Mouse (Mus musculus) embryo, embryonic 11 days (tissue): Measurements from ENCODE around the gene H2-M5.
"Not testable (repeated sequence)": the region's sequence is repeated elsewhere in the genome, so short reads cannot be mapped to it uniquely, and the experiment has no call there.

Source experiments
- DNase-seq: peaks from one replicate; pipeline ENCODE4 v3.0.0-alpha.2; 2015

H2-M5 gene

DNA sequence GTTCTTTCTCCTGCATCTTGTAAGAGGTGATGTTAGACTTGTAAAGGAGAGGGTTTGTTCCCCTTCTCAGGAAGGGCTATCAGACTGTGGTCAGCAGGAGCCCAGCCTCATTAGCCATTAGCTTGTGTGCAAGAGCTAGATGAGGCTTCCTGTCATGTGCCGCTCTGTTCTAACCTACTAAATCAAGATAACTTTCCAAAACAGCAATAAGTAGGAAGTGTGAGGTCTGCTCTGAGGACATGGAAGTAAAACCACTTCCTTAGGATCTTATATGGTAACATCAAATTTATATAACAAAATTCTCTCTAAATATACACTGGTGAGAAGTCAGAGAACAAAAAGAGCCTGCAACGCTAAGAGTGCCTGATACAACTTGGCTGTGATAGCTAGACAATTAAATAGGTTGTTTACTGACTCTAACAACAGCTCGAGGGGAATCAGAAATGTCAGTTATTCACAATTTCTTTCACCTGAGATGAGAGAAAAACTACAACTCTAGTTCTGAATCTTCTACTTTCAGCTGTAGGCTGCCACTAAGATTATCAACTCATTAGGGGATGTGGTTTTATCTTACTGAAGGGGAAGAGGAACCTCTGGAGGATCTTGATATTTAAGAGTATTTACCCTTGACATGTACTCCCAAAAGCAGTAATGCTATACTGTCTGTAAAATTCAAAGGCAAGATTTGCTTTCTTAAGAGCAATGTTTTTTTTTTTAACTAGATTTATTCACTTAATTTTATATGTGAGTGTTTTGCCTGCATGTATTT lies 3.2 kb upstream of the H2-M5 start:
- no peak for DNase-seq

DNA sequence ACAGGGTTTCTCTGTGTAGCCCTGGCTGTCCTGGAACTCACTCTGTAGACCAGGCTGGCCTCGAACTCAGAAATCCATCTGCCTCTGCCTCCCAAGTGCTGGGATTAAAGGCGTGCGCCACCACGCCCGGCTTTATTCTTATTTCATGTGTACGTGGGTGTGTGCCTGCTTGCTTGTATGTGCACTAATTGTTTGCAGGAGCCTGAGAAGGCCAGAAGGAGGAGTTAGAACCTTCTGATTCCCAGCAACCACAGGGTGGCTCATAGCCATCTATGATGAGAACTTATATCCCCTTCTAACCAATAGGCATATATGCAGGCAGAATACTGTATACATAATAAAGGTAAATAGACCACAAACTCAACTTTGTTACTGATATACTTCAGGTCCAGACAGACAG lies 1.3 kb upstream of the H2-M5 start:
- DNase-seq = not testable (repeated sequence)

- DNase-seq = peak; percentile 7
Measured at GRCm38 (mm10) chr17:36988475-36988874, 862 bp downstream of the H2-M5 start.

GRCm38 (mm10) chr17:36982253-36983155 lies 6.8 kb downstream of the H2-M5 start:
- DNase-seq = peak; percentile 6

- peak; percentile 47 for DNase-seq
Measured at GRCm38 (mm10) chr17:36981845-36982244, 7.5 kb downstream of the H2-M5 start.

- peak; percentile 14 for DNase-seq
Measured at GRCm38 (mm10) chr17:36981221-36981813, 8.0 kb downstream of the H2-M5 start, which contains the start of gene 2410137M14Rik. Gene 2410137M14Rik (minus strand): TSS chr17:36981237.

DNA sequence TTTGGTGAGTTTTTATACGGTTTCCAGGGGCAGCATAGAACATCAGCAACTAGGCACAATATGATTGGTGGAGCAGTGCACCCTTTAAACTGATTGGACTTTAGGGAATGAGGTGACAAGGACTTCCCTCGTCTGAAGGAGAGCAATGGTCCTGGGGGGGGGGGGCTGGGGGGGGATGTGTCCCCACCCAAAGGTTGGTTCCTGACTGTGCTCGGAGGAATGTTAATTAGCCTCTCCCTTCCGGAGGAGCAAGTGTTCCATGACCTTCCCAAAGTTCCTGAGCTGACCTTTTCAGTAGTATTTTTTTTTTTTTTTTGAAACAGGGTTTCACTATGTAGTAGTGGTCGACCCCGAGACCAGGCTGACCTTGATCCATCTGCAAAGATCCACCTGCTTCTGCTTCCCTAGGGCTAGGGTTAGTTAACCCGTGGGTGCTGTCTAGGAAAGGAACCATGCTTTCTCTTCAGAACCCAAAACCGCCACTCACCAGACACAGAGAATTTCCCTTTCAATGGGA lies 16.0 kb downstream of the H2-M5 start:
- no peak for DNase-seq

DNA sequence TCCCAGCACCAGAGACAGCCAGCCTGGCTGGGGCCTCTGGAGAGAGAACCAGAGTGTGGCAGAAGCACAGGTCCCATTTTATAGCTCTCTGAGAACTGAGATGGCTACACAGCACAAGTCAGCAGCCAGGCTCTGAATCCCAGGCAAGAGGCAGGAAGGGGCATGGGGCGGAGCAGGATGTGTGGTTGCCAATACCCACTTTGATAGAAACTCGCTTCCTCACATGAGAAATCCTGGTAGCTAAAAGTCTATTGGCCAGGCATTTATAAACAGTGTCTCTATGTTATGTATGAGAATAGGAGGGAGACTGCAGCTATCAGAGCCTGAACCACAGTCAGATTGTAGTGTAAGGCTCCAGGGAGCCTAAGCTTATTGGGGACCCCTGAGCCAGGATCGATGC lies 16.5 kb downstream of the H2-M5 start:
- no peak for DNase-seq

DNA sequence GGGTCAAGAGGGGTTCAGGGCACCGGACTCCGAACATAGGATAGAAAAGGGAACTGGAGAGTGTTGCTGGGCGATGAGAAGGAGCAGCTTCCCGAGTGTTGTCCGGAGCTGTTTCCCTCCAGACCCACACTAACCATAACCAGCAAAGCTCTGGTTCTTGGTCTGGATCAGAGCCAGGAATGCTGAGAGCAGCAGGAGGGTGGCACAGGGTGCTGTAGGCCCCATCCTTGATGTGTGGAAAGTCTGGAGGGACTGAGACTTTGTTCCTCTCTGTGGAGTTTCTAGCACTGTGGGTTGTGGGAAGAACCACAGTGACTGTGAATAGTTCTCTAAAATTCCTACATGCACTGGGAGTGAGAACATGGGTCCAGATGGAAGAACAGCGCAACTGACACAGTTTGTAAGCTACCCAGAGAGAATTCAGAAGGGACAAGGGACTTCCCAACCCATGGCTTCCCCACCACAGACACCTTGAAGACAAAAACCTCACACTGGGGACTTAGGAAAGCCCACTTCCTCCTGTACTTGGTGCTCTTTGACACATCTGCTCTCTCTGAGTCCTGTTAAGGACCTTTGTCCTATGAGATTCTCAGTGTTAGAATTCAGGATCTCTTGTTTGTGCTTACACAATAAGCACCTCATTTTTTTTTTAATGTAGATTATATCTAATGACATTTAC lies 18.0 kb downstream of the H2-M5 start:
- DNase-seq = no peak

GRCm38 (mm10) chr17:36970316-36970890 lies 18.9 kb downstream of the H2-M5 start:
- no peak for DNase-seq

DNA sequence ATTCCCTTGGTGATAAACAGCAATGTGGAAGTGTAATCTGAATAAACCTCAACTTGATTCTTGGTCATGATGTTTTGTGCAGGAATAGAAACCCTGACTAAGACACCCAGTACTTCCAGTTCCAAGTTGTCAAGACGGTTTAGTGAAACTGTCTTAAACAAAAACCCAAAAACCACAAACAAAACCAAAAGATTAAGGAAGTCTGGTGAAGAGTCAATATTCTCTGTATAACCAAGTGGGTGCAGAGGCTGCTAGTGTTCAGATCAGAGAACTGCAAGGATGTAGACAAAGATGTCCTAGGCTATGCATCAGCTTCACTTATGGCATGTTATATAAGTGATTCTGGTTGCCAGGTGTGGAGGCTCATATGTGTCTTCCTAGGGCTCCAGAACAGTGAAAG lies 22.5 kb downstream of the H2-M5 start:
- no peak for DNase-seq

- DNase-seq = no peak
Measured at GRCm38 (mm10) chr17:36961125-36961524, 28.2 kb downstream of the H2-M5 start.

GRCm38 (mm10) chr17:36958884-36959283 lies 30.5 kb downstream of the H2-M5 start:
- DNase-seq = no peak

DNA sequence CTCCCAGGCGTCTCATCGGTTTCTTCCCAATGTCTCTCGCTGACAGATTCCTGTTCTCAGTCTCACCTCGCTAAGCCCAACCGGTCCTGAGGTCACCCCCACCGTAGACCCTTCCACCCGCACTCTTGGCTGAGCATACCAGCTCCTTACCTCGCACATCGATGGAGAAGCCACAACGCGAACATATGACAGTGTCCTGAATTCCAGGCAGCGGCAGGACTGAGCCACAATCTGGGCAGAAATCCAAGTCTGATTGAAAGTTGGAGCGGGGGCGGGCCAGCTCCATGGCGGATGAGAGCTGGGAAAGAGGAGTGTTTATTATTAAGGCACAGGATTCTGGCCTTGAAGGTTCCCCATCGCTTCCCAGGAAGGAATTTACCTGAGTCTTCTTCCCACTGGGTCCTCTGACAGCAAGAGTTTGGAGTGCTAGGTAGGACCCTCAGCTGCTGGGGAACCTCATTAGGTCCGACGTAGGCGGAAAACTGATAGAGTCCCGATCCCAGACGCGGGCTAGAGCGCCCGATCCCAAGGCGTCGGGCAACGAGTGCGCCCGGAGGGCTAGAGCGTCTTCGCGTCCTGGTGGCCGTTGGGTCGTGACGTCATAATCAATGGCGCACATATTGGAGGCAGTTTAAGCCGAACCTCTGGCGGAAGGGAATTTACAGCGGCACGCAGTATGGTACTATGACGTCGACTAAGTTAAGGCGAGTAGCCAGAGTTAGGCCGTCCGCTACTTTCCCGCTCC lies 31.2 kb downstream of the H2-M5 start, which contains the start of the genes Znrd1 and Znrd1as:
TSS of gene Znrd1 (minus strand) at position 561 of the 745 bp plus-strand sequence.
TSS of gene Znrd1as (plus strand) at position 594 of the 745 bp plus-strand sequence.
- peak; percentile 100 for DNase-seq

DNA sequence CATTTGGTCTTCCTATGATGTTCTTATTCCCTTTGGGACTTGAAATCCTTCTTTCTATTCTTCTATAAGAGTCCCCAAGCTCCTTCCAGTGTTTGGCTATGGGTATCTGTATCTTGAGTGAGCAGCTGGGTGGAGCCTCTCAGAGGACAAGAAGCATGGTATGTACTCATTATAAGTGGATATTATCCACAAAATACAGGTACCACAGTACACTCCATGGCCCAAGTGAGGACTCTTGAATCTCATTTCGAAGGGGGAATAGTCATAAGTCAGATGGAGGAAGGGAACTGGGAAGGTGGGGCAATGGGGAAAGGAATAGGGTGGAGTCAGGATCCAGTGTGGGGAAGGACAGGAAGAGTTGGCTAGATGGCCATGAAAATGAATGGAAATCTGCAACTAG lies 36.3 kb downstream of the H2-M5 start:
- DNase-seq = no peak

GRCm38 (mm10) chr17:36952631-36953030 lies 36.7 kb downstream of the H2-M5 start:
- DNase-seq = no peak

- peak; percentile 98 for DNase-seq
Measured at GRCm38 (mm10) chr17:36950981-36951947, 38.1 kb downstream of the H2-M5 start, which contains the start of gene Ppp1r11. Gene Ppp1r11 (minus strand): TSS chr17:36951741.

DNA sequence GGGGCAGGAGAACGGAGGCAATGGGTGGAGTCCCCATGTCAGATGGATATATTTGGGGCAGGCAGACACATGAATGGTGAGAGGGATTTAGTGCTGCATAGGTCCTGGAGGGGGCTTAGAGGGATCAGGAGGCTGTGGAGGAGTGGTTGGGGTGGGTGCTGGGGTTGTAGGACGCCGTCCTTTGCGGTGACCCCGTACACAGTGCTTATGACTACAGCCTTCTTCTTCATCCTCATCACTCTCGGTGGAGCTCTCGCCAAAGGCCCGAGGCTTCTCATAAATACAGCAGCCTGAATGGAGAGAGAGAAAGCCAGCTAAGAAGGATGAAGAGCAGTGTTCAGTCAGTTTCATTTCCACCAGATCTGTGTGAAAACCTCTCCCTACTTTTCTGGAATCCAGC lies 40.1 kb downstream of the H2-M5 start:
- no peak for DNase-seq

DNA sequence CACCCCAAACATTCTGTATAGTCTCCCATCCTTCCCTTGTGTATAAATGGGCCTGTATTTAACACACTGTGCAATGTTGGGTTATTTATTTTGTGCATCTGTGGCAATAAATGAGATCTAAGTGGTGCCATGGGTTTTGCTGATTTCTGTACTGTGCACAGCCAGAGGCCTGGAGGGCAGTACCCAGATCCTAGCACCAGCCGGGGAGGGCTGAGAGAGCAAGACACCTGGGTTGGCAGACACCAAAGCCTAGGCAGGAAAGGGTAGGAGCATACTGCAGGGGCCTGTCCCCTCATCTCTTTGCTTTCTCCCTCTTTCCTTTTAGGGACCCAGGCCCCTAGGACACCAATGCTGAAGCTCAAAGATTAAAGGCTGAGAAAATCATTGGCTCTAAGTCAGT lies 41.1 kb downstream of the H2-M5 start:
- no peak for DNase-seq
